Mouse (Mus musculus): Measurements from ENCODE around the gene Pced1b. TPM values are rescaled to one million over a fixed set of nuclear protein-coding genes. Genes with fewer than 3 reads are reported as not detected.

Pced1b gene
- polyA plus RNA-seq, 1 experiment from 2014 or later = 8.5 TPM

GRCm38 (mm10) chr15:97390778-97391177, 143.9 kb downstream of the Pced1b start:
- ATAC-seq (replicated peaks; ENCODE audit: low FRiP score) = no peak
- Histone ChIP-seq H3K27me3 (replicated peaks; ENCODE audit: control insufficient read depth, insufficient read depth, low read length) (no peaks in the 10 kb centered on the region), H3K9me3 (ENCODE audit: control insufficient read depth, low read length) (no peaks in the 10 kb centered on the region), H3K9ac (ENCODE audit: low read depth, low read length) (no peak overlapping the region), H3K4me3 (ENCODE audit: low read depth, low read length) (no peak overlapping the region), H3K36me3 (ENCODE audit: control insufficient read depth, insufficient read depth, low read length) (no peaks in the 10 kb centered on the region), H3K27ac (ENCODE audit: low read depth, low read length) (no peak overlapping the region), H3K4me2 (no peak overlapping the region), H3K4me1 (replicated peaks; ENCODE audit: control insufficient read depth, insufficient read depth, low read length) (no peaks in the 10 kb centered on the region)
- DNase-seq (ENCODE audit: low spot score) = no peak
- WGBS = 88% methylated on average over 2 of the region's 2 CpGs

GRCm38 (mm10) chr15:97391436-97391835, 144.5 kb downstream of the Pced1b start:
- H3K9me3 ChIP-seq (ENCODE audit: control insufficient read depth, low read length) = no peaks in the 10 kb centered on the region
- H3K4me3 ChIP-seq (ENCODE audit: low read depth, low read length) = no peak overlapping the region
- no peak overlapping the region for H3K27ac ChIP-seq (ENCODE audit: low read depth, low read length)
- no peaks in the 10 kb centered on the region for H3K36me3 ChIP-seq (ENCODE audit: control insufficient read depth, insufficient read depth, low read length)
- no peak for DNase-seq (ENCODE audit: low spot score)
- H3K9ac ChIP-seq (ENCODE audit: low read depth, low read length) = no peak overlapping the region
- no peaks in the 10 kb centered on the region for H3K27me3 ChIP-seq (replicated peaks; ENCODE audit: control insufficient read depth, insufficient read depth, low read length)
- no peaks in the 10 kb centered on the region for H3K4me1 ChIP-seq (replicated peaks; ENCODE audit: control insufficient read depth, insufficient read depth, low read length)
- H3K4me2 ChIP-seq = no peak overlapping the region
- 87% methylated on average over 2 of the region's 2 CpGs for WGBS
- ATAC-seq (replicated peaks; ENCODE audit: low FRiP score) = no peak

GRCm38 (mm10) chr15:97394561-97394960, 147.7 kb downstream of the Pced1b start:
- Histone ChIP-seq H3K36me3 (ENCODE audit: control insufficient read depth, insufficient read depth, low read length) (no peaks in the 10 kb centered on the region), H3K9me3 (ENCODE audit: control insufficient read depth, low read length) (no peaks in the 10 kb centered on the region), H3K4me1 (replicated peaks; ENCODE audit: control insufficient read depth, insufficient read depth, low read length) (no peaks in the 10 kb centered on the region), H3K4me2 (no peak overlapping the region), H3K4me3 (ENCODE audit: low read depth, low read length) (no peak overlapping the region), H3K9ac (ENCODE audit: low read depth, low read length) (no peak overlapping the region), H3K27me3 (replicated peaks; ENCODE audit: control insufficient read depth, insufficient read depth, low read length) (no peaks in the 10 kb centered on the region), H3K27ac (ENCODE audit: low read depth, low read length) (no peak overlapping the region)
- 82% methylated on average over 12 of the region's 12 CpGs for WGBS
- DNase-seq (ENCODE audit: low spot score) (no peak), ATAC-seq (replicated peaks; ENCODE audit: low FRiP score) (no peak)

GRCm38 (mm10) chr15:97396586-97397299, 149.8 kb downstream of the Pced1b start:
- no peaks in the 10 kb centered on the region for H3K9me3 ChIP-seq (ENCODE audit: control insufficient read depth, low read length)
- WGBS = 89% methylated on average over 4 of the region's 4 CpGs
- no peaks in the 10 kb centered on the region for H3K27me3 ChIP-seq (replicated peaks; ENCODE audit: control insufficient read depth, insufficient read depth, low read length)
- no peak for DNase-seq (ENCODE audit: low spot score)
- no peak overlapping the region for H3K4me3 ChIP-seq (ENCODE audit: low read depth, low read length)
- H3K4me2 ChIP-seq = no peak overlapping the region
- no peak for ATAC-seq (replicated peaks; ENCODE audit: low FRiP score)
- H3K4me1 ChIP-seq (replicated peaks; ENCODE audit: control insufficient read depth, insufficient read depth, low read length) = no peaks in the 10 kb centered on the region
- no peak overlapping the region for H3K27ac ChIP-seq (ENCODE audit: low read depth, low read length)
- no peaks in the 10 kb centered on the region for H3K36me3 ChIP-seq (ENCODE audit: control insufficient read depth, insufficient read depth, low read length)
- H3K9ac ChIP-seq (ENCODE audit: low read depth, low read length) = no peak overlapping the region

- Histone ChIP-seq H3K9ac (ENCODE audit: low read depth, low read length) (no peak overlapping the region), H3K4me3 (ENCODE audit: low read depth, low read length) (no peak overlapping the region), H3K4me1 (replicated peaks; ENCODE audit: control insufficient read depth, insufficient read depth, low read length) (no peaks in the 10 kb centered on the region), H3K36me3 (ENCODE audit: control insufficient read depth, insufficient read depth, low read length) (no peaks in the 10 kb centered on the region), H3K9me3 (ENCODE audit: control insufficient read depth, low read length) (no peaks in the 10 kb centered on the region), H3K27ac (ENCODE audit: low read depth, low read length) (no peak overlapping the region), H3K4me2 (no peak overlapping the region), H3K27me3 (replicated peaks; ENCODE audit: control insufficient read depth, insufficient read depth, low read length) (no peaks in the 10 kb centered on the region)
- DNase-seq (ENCODE audit: low spot score) = no peak
- WGBS = 62% methylated on average over 2 of the region's 2 CpGs
- peak; percentile 80 for ATAC-seq (replicated peaks; ENCODE audit: low FRiP score)
These were observed 150.9 kb downstream of the Pced1b start for GRCm38 (mm10) chr15:97397793-97398192.

- ATAC-seq (replicated peaks; ENCODE audit: low FRiP score) = no peak
- no peaks in the 10 kb centered on the region for H3K27me3 ChIP-seq (replicated peaks; ENCODE audit: control insufficient read depth, insufficient read depth, low read length)
- 88% methylated on average over 6 of the region's 6 CpGs for WGBS
These were observed 154.0 kb downstream of the Pced1b start for GRCm38 (mm10) chr15:97400866-97401265.

GRCm38 (mm10) chr15:97404483-97404882, 157.6 kb downstream of the Pced1b start:
- Histone ChIP-seq H3K9ac (ENCODE audit: low read depth, low read length) (no peak overlapping the region), H3K27ac (ENCODE audit: low read depth, low read length) (no peak overlapping the region)
- peak; percentile 67 for ATAC-seq (replicated peaks; ENCODE audit: low FRiP score)

More at GRCm38 (mm10) chr15:97400866-97401265, 154.0 kb downstream of the Pced1b start:
- no peaks in the 10 kb centered on the region for H3K9me3 ChIP-seq (ENCODE audit: control insufficient read depth, low read length)
- H3K27ac ChIP-seq (ENCODE audit: low read depth, low read length) = no peak overlapping the region
- no peak overlapping the region for H3K4me3 ChIP-seq (ENCODE audit: low read depth, low read length)
- peaks cover 10% of the 10 kb centered on the region for H3K4me1 ChIP-seq (replicated peaks; ENCODE audit: control insufficient read depth, insufficient read depth, low read length)
- no peak overlapping the region for H3K4me2 ChIP-seq
- DNase-seq (ENCODE audit: low spot score) = no peak
- H3K9ac ChIP-seq (ENCODE audit: low read depth, low read length) = no peak overlapping the region
- no peaks in the 10 kb centered on the region for H3K36me3 ChIP-seq (ENCODE audit: control insufficient read depth, insufficient read depth, low read length)

GRCm38 (mm10) chr15:97404998-97405397, 158.1 kb downstream of the Pced1b start:
- peak overlapping the region; percentile 36 for H3K4me2 ChIP-seq

More at GRCm38 (mm10) chr15:97404483-97404882, 157.6 kb downstream of the Pced1b start:
- H3K4me1 ChIP-seq (replicated peaks; ENCODE audit: control insufficient read depth, insufficient read depth, low read length) = peaks cover 10% of the 10 kb centered on the region
- no peak for DNase-seq (ENCODE audit: low spot score)
- WGBS = 60% methylated on average over 8 of the region's 8 CpGs
- H3K4me2 ChIP-seq = peak overlapping the region; percentile 36
- no peak overlapping the region for H3K4me3 ChIP-seq (ENCODE audit: low read depth, low read length)
- H3K27me3 ChIP-seq (replicated peaks; ENCODE audit: control insufficient read depth, insufficient read depth, low read length) = no peaks in the 10 kb centered on the region
- no peaks in the 10 kb centered on the region for H3K36me3 ChIP-seq (ENCODE audit: control insufficient read depth, insufficient read depth, low read length)
- no peaks in the 10 kb centered on the region for H3K9me3 ChIP-seq (ENCODE audit: control insufficient read depth, low read length)

GRCm38 (mm10) chr15:97406105-97406504, 159.2 kb downstream of the Pced1b start:
- Histone ChIP-seq H3K27ac (ENCODE audit: low read depth, low read length) (no peak overlapping the region), H3K9ac (ENCODE audit: low read depth, low read length) (no peak overlapping the region), H3K4me3 (ENCODE audit: low read depth, low read length) (no peak overlapping the region), H3K9me3 (ENCODE audit: control insufficient read depth, low read length) (no peaks in the 10 kb centered on the region), H3K4me2 (no peak overlapping the region), H3K4me1 (replicated peaks; ENCODE audit: control insufficient read depth, insufficient read depth, low read length) (peaks cover 10% of the 10 kb centered on the region), H3K27me3 (replicated peaks; ENCODE audit: control insufficient read depth, insufficient read depth, low read length) (no peaks in the 10 kb centered on the region), H3K36me3 (ENCODE audit: control insufficient read depth, insufficient read depth, low read length) (no peaks in the 10 kb centered on the region)
- WGBS = 76% methylated on average over 6 of the region's 6 CpGs
- DNase-seq (ENCODE audit: low spot score) = no peak
- ATAC-seq (replicated peaks; ENCODE audit: low FRiP score) = no peak

More at GRCm38 (mm10) chr15:97404998-97405397, 158.1 kb downstream of the Pced1b start:
- Histone ChIP-seq H3K27me3 (replicated peaks; ENCODE audit: control insufficient read depth, insufficient read depth, low read length) (no peaks in the 10 kb centered on the region), H3K27ac (ENCODE audit: low read depth, low read length) (no peak overlapping the region), H3K4me1 (replicated peaks; ENCODE audit: control insufficient read depth, insufficient read depth, low read length) (peaks cover 10% of the 10 kb centered on the region), H3K4me3 (ENCODE audit: low read depth, low read length) (no peak overlapping the region), H3K36me3 (ENCODE audit: control insufficient read depth, insufficient read depth, low read length) (no peaks in the 10 kb centered on the region), H3K9ac (ENCODE audit: low read depth, low read length) (no peak overlapping the region), H3K9me3 (ENCODE audit: control insufficient read depth, low read length) (no peaks in the 10 kb centered on the region)
- ATAC-seq (replicated peaks; ENCODE audit: low FRiP score) = peak; percentile 94
- no peak for DNase-seq (ENCODE audit: low spot score)
- WGBS = 51% methylated on average over 7 of the region's 7 CpGs
